Mouse (Mus musculus) olfactory bulb, adult 2 months (tissue): ENCODE measurements around the gene Ccl8.

ENCODE experiments used
- CTCF ChIP-seq: fragments of 200-500 bp; IDR thresholded peaks from 2 replicates; pipeline ENCODE4 v1.5.1; 2012; ENCODE audit warnings: low read depth, mild to moderate bottlenecking, low read length, moderate library complexity; ENCODE audit not compliant: insufficient read depth
- POLR2A ChIP-seq: fragments of 200-500 bp; IDR thresholded peaks from 2 replicates; pipeline ENCODE4 v1.6.1; 2012; ENCODE audit warnings: mild to moderate bottlenecking, low read depth, low read length, moderate library complexity; ENCODE audit not compliant: insufficient read depth

DNA sequence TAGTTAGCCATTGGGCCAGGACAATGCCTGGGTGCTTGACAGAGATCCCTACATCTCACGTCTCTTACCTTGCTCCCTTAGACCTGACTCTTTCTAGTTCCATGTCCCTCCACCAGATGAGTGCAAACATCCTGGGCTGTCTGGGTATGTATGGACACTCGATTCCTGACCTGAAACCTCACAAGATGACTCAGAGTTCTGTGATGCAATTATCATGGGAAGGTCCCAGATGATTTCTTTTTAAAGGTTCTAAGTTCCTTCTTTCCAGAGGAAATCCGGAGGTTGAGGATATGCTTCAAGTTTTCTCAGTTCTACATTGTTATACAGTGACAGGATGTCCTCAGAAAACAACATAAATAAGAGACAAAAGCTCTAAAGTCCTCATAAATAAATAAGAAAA is 34.1 kb upstream of the Ccl8 start:
- no peak for TF ChIP-seq POLR2A
- TF ChIP-seq CTCF: no peak
